Mouse (Mus musculus) lung, adult 2 months (tissue): Measurements from ENCODE around the gene Zfp628.

ENCODE experiments used
- CTCF ChIP-seq: fragments of 200-500 bp; IDR thresholded peaks from 2 replicates; pipeline ENCODE4 v1.5.1; 2011; ENCODE audit warnings: mild to moderate bottlenecking, low read length, control low read depth; ENCODE audit not compliant: insufficient read depth
- POLR2A ChIP-seq: fragments of 200-500 bp; IDR thresholded peaks from 2 replicates; pipeline ENCODE4 v1.6.1; 2011; ENCODE audit warnings: low read depth, mild to moderate bottlenecking, control low read depth, low read length, borderline replicate concordance; ENCODE audit errors: extremely low read depth

GRCm38 (mm10) chr7:4922508-4922907 is 7.5 kb downstream of the Zfp628 start:
- no peak for TF ChIP-seq CTCF
- TF ChIP-seq POLR2A = peak; percentile 11; the same call in 1 of the 2 replicates
